Mouse (Mus musculus) liver, embryonic 16.5 days (tissue): ENCODE results near the gene St6galnac5. TPM values are rescaled to one million over a fixed set of nuclear protein-coding genes. Genes with fewer than 3 reads are reported as not detected.

Experiments
- ATAC-seq: fragments of 200-750 bp; cut with Nextera tagmentation; 2 replicates; pipeline ENCODE4 v1.8.0; 2017; ENCODE audit warnings: low read depth, mild to moderate bottlenecking, moderate number of reproducible peaks, moderate library complexity
- H3K27ac ChIP-seq: fragments of 300-500 bp; sonication (generic); 2 replicates; pipeline ENCODE4 v1.5.1; 2014; ENCODE audit warnings: mild to moderate bottlenecking, low read length
- H3K27me3 ChIP-seq: fragments of 300-500 bp; sonication (generic); 2 replicates; pipeline ENCODE4 v1.6.1; 2014; ENCODE audit warnings: low read depth, low read length, mixed read lengths; ENCODE audit not compliant: control insufficient read depth, insufficient read depth
- H3K36me3 ChIP-seq: fragments of 300-500 bp; sonication (generic); 2 replicates; pipeline ENCODE4 v1.6.1; 2014; ENCODE audit warnings: mild to moderate bottlenecking; ENCODE audit not compliant: control insufficient read depth, insufficient read depth
- H3K4me1 ChIP-seq: fragments of 300-500 bp; sonication (generic); 2 replicates; pipeline ENCODE4 v1.6.1; 2014; ENCODE audit warnings: low read depth, low read length, mixed read lengths; ENCODE audit not compliant: control insufficient read depth
- H3K4me2 ChIP-seq: fragments of 300-500 bp; sonication (generic); 2 replicates; pipeline ENCODE4 v1.6.1; 2014; ENCODE audit warnings: low read depth, low read length, mixed read lengths
- H3K4me3 ChIP-seq: fragments of 300-500 bp; sonication (generic); 2 replicates; pipeline ENCODE4 v1.5.1; 2014; ENCODE audit warnings: low read depth, mild to moderate bottlenecking, low read length
- H3K9ac ChIP-seq: fragments of 300-500 bp; sonication (generic); 2 replicates; pipeline ENCODE4 v1.6.1; 2014; ENCODE audit warnings: low read depth, low read length
- H3K9me3 ChIP-seq: fragments of 300-500 bp; sonication (generic); replicated peaks from 2 replicates; pipeline ENCODE4 v1.6.1; 2016; ENCODE audit warnings: low read length; ENCODE audit not compliant: control insufficient read depth
- WGBS: fragments of 180-500 bp; shearing (Covaris S2); extraction: QIAGEN DNeasy Blood & Tissue Kit; methylation state at CpG from one replicate; pipeline ENCODE4 v1.1.7; 2014; ENCODE audit not compliant: insufficient replicate concordance; 5-methylcytosine and 5-hydroxymethylcytosine counted together
- polyA plus RNA-seq: library from polyadenylated mRNA; unstranded; fragments of >200 nt; fragmentation: Nextera tagmentation; extraction: Ambion mirVana; gene quantifications from 2 replicates; pipeline ENCODE4 v1.2.1, GENCODE M21; 2015

St6galnac5 gene
- polyA plus RNA-seq, 1 experiment from 2014 or later = 0.05 TPM

DNA sequence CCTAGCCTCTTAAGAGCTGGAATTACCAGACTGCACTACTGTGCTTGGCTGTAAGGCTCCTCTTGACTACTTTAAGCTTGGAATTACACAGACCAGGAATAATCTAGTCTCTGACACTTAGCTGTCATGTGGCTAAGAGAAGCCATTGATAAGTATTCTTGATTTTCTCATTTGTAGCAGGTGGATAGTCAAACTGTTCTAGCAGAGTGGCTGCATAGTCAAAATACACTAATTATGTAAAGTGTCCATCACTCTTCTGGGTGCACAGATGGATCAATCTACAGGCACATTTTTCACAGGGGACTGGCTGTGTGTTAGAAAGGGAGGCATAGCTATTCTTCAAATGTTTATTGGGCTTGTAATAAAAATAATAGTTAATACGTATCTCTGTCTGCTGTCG is 8.7 kb upstream of the St6galnac5 start:
- WGBS = 65% methylated on average over 2 of the region's 2 CpGs
- H3K36me3 ChIP-seq = no peaks in the 10 kb centered on the region
- H3K4me1 ChIP-seq = no peaks in the 10 kb centered on the region
- no peak overlapping the region for H3K4me3 ChIP-seq
- H3K27ac ChIP-seq = no peak overlapping the region
- H3K4me2 ChIP-seq = no peak overlapping the region
- no peaks in the 10 kb centered on the region for H3K27me3 ChIP-seq
- H3K9ac ChIP-seq = no peak overlapping the region
- ATAC-seq = no peak
- H3K9me3 ChIP-seq = no peaks in the 10 kb centered on the region

GRCm38 (mm10) chr3:152980978-152981974 is 770 bp downstream of the St6galnac5 start:
- Histone ChIP-seq H3K4me2 (peak overlapping the region; percentile 28), H3K9ac (no peak overlapping the region), H3K27ac (no peak overlapping the region), H3K27me3 (peaks cover 37% of the 10 kb centered on the region), H3K9me3 (no peaks in the 10 kb centered on the region), H3K4me1 (no peaks in the 10 kb centered on the region; the same call in 1 of the 2 replicates), H3K4me3 (no peak overlapping the region), H3K36me3 (no peaks in the 10 kb centered on the region)
- WGBS = under 1% methylated on average over 47 of the region's 47 CpGs
- 0 out of 2 replicates have a peak, but pooled peaks have one; percentile 9 for ATAC-seq

GRCm38 (mm10) chr3:152980431-152980830 is 1.6 kb downstream of the St6galnac5 start:
- Histone ChIP-seq H3K4me2 (no peak overlapping the region), H3K4me1 (no peaks in the 10 kb centered on the region; the same call in 1 of the 2 replicates), H3K27me3 (peaks cover 37% of the 10 kb centered on the region), H3K9me3 (no peaks in the 10 kb centered on the region), H3K36me3 (no peaks in the 10 kb centered on the region), H3K4me3 (no peak overlapping the region), H3K9ac (no peak overlapping the region), H3K27ac (no peak overlapping the region)
- WGBS = 11% methylated on average over 6 of the region's 6 CpGs
- ATAC-seq = no peak

GRCm38 (mm10) chr3:152979481-152980092 is 2.5 kb downstream of the St6galnac5 start:
- peak; percentile 75 for ATAC-seq
- peaks cover 37% of the 10 kb centered on the region for H3K27me3 ChIP-seq

DNA sequence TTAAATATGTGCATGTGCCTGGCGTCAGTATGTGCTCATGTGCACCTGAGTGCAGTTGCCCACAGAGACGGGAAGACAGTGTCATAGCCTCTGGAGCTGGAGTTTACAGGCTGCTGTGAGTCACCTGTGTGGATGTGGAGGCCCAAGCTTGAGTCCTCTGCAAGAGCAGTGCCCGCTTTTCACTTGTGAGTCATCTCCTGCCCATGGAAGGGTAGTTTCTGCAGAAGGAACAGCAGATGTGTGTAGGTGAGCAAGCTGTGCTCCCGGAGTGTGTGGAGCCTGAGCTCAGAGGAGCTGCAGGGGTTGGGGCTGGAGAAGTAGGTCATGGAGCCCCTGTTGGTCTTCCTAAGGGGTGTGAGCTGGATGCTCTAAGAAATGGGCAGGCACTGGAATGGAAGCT is 10.7 kb downstream of the St6galnac5 start:
- Histone ChIP-seq H3K27me3 (no peaks in the 10 kb centered on the region), H3K4me3 (no peak overlapping the region), H3K27ac (no peak overlapping the region), H3K36me3 (no peaks in the 10 kb centered on the region), H3K9ac (no peak overlapping the region), H3K4me2 (no peak overlapping the region), H3K9me3 (no peaks in the 10 kb centered on the region), H3K4me1 (no peaks in the 10 kb centered on the region)
- WGBS = 65% methylated on average over 4 of the region's 4 CpGs
- ATAC-seq = no peak

More at GRCm38 (mm10) chr3:152979481-152980092, 2.5 kb downstream of the St6galnac5 start:
- 8% methylated on average over 11 of the region's 11 CpGs for WGBS
- Histone ChIP-seq H3K9me3 (no peaks in the 10 kb centered on the region), H3K36me3 (no peaks in the 10 kb centered on the region), H3K4me3 (no peak overlapping the region), H3K4me2 (no peak overlapping the region), H3K27ac (no peak overlapping the region), H3K4me1 (no peaks in the 10 kb centered on the region; the same call in 1 of the 2 replicates), H3K9ac (no peak overlapping the region)

DNA sequence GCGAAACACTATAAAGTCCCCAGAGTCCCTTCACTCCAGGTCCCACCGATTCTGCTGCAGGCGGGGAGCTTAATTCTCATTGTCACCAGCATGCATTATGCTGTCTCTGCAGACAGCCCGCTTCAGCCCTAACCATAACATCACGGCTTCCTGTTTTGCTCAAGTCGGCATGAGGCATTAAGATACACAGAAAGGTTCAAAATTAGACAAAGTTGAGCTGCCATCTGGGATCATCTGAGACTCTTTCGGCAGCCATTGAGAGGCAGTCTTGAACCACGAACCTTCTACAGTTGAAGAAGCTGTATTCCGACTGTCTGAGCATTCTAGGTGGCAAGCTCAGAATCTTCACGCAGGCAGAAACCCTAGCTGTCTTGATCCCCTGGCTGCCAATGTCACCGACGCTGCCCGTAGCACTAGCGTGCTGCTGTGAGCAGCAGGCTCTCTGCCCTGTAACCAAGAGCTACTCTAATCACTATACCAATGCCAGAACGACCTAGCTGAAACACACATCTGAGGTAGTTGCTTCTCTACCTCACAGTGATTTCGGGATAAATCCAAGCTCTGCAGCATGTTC is 12.2 kb downstream of the St6galnac5 start:
- WGBS = 36% methylated on average over 16 of the region's 16 CpGs
- no peaks in the 10 kb centered on the region for H3K4me1 ChIP-seq
- H3K9ac ChIP-seq = no peak overlapping the region
- H3K27ac ChIP-seq = no peak overlapping the region
- H3K9me3 ChIP-seq = no peaks in the 10 kb centered on the region
- H3K36me3 ChIP-seq = no peaks in the 10 kb centered on the region
- no peak for ATAC-seq
- H3K27me3 ChIP-seq = no peaks in the 10 kb centered on the region
- no peak overlapping the region for H3K4me2 ChIP-seq
- H3K4me3 ChIP-seq = no peak overlapping the region

- H3K27ac ChIP-seq = no peak overlapping the region
- no peak for ATAC-seq
- H3K36me3 ChIP-seq = no peaks in the 10 kb centered on the region
- H3K4me1 ChIP-seq = no peaks in the 10 kb centered on the region
- no peak overlapping the region for H3K4me2 ChIP-seq
- H3K9ac ChIP-seq = no peak overlapping the region
- H3K27me3 ChIP-seq = no peaks in the 10 kb centered on the region
- no peak overlapping the region for H3K4me3 ChIP-seq
- no peaks in the 10 kb centered on the region for H3K9me3 ChIP-seq
- 62% methylated on average over 10 of the region's 10 CpGs for WGBS
Observed at GRCm38 (mm10) chr3:152961855-152962376, 20.1 kb downstream of the St6galnac5 start.

- ATAC-seq = no peak
- no peaks in the 10 kb centered on the region for H3K36me3 ChIP-seq
- no peak overlapping the region for H3K9ac ChIP-seq
- H3K27me3 ChIP-seq = no peaks in the 10 kb centered on the region
- H3K9me3 ChIP-seq = no peaks in the 10 kb centered on the region
- H3K4me2 ChIP-seq = no peak overlapping the region
- whole genome bisulfite sequencing = 45% methylated on average over 11 of the region's 11 CpGs
- H3K4me3 ChIP-seq = no peak overlapping the region
- H3K27ac ChIP-seq = no peak overlapping the region
- no peaks in the 10 kb centered on the region for H3K4me1 ChIP-seq
Observed at GRCm38 (mm10) chr3:152958358-152959150, 23.5 kb downstream of the St6galnac5 start.
